Mouse (Mus musculus): ENCODE data around the gene P2ry1. TPM values are rescaled to one million over a fixed set of nuclear protein-coding genes. Genes with fewer than 3 reads are reported as not detected.

P2ry1 gene
- polyA plus RNA-seq, 1 experiment from 2014 or later, result 13.0 TPM

- Histone ChIP-seq H3K36me3 (ENCODE audit: control insufficient read depth, insufficient read depth, low read length) (no peaks in the 10 kb centered on the region), H3K4me1 (replicated peaks; ENCODE audit: control insufficient read depth, insufficient read depth, low read length) (peaks cover 5% of the 10 kb centered on the region; the same call in 1 of the 2 replicates), H3K27me3 (replicated peaks; ENCODE audit: control insufficient read depth, insufficient read depth, low read length) (0 out of 2 replicates have a peak, but pooled peaks cover 3% of the 10 kb centered on the region), H3K27ac (ENCODE audit: low read depth) (no peak overlapping the region), H3K9ac (ENCODE audit: low read length) (no peak overlapping the region), H3K4me2 (ENCODE audit: low read length) (no peak overlapping the region), H3K4me3 (ENCODE audit: low read depth, low read length) (no peak overlapping the region), H3K9me3 (ENCODE audit: control insufficient read depth, low read length) (no peaks in the 10 kb centered on the region)
- ATAC-seq (replicated peaks; ENCODE audit: low FRiP score, low TSS enrichment, low read depth), result no peak
- no peak for DNase-seq (ENCODE audit: low spot score)
Observed at GRCm38 (mm10) chr3:60999715-61000114, 2.9 kb upstream of the P2ry1 start.

- WGBS, result 72% methylated on average over 4 of the region's 4 CpGs
- ATAC-seq (replicated peaks; ENCODE audit: low FRiP score, low TSS enrichment, low read depth), result no peak
- no peak for DNase-seq (ENCODE audit: low spot score)
- Histone ChIP-seq H3K4me3 (ENCODE audit: low read depth, low read length) (no peak overlapping the region), H3K27ac (ENCODE audit: low read depth) (no peak overlapping the region), H3K36me3 (ENCODE audit: control insufficient read depth, insufficient read depth, low read length) (no peaks in the 10 kb centered on the region), H3K9ac (ENCODE audit: low read length) (no peak overlapping the region), H3K4me2 (ENCODE audit: low read length) (no peak overlapping the region), H3K4me1 (replicated peaks; ENCODE audit: control insufficient read depth, insufficient read depth, low read length) (peaks cover 5% of the 10 kb centered on the region; the same call in 1 of the 2 replicates), H3K9me3 (ENCODE audit: control insufficient read depth, low read length) (no peaks in the 10 kb centered on the region), H3K27me3 (replicated peaks; ENCODE audit: control insufficient read depth, insufficient read depth, low read length) (0 out of 2 replicates have a peak, but pooled peaks cover 3% of the 10 kb centered on the region)
Observed at GRCm38 (mm10) chr3:61000747-61001146, 1.8 kb upstream of the P2ry1 start.

- peaks cover 5% of the 10 kb centered on the region; the same call in 1 of the 2 replicates for H3K4me1 ChIP-seq (replicated peaks; ENCODE audit: control insufficient read depth, insufficient read depth, low read length)
- 0 out of 2 replicates have a peak, but pooled peaks cover 3% of the 10 kb centered on the region for H3K27me3 ChIP-seq (replicated peaks; ENCODE audit: control insufficient read depth, insufficient read depth, low read length)
- WGBS, result 2% methylated on average over 20 of the region's 20 CpGs
- H3K27ac ChIP-seq (ENCODE audit: low read depth), result peak overlapping the region; percentile 62; the same call in 1 of the 2 replicates
- no peaks in the 10 kb centered on the region for H3K36me3 ChIP-seq (ENCODE audit: control insufficient read depth, insufficient read depth, low read length)
- H3K4me3 ChIP-seq (ENCODE audit: low read depth, low read length), result peak overlapping the region; percentile 95
- H3K9me3 ChIP-seq (ENCODE audit: control insufficient read depth, low read length), result no peaks in the 10 kb centered on the region
- peak overlapping the region; percentile 52 for H3K9ac ChIP-seq (ENCODE audit: low read length)
- ATAC-seq (replicated peaks; ENCODE audit: low FRiP score, low TSS enrichment, low read depth), result peak; percentile 56; the same call in 1 of the 2 replicates
- no peak for DNase-seq (ENCODE audit: low spot score)
- peak overlapping the region; percentile 64 for H3K4me2 ChIP-seq (ENCODE audit: low read length)
Observed at GRCm38 (mm10) chr3:61001852-61002586, 576 bp upstream of the P2ry1 start.

- 77% methylated on average over 1 of the region's 1 CpGs for WGBS
- H3K9me3 ChIP-seq (ENCODE audit: control insufficient read depth, low read length), result no peaks in the 10 kb centered on the region
- no peak overlapping the region for H3K27ac ChIP-seq (ENCODE audit: low read depth)
- H3K4me3 ChIP-seq (ENCODE audit: low read depth, low read length), result peak overlapping the region; percentile 95
- ATAC-seq (replicated peaks; ENCODE audit: low FRiP score, low TSS enrichment, low read depth) (no peak), DNase-seq (ENCODE audit: low spot score) (no peak)
- 0 out of 2 replicates have a peak, but pooled peaks cover 3% of the 10 kb centered on the region for H3K27me3 ChIP-seq (replicated peaks; ENCODE audit: control insufficient read depth, insufficient read depth, low read length)
- H3K9ac ChIP-seq (ENCODE audit: low read length), result no peak overlapping the region
- H3K36me3 ChIP-seq (ENCODE audit: control insufficient read depth, insufficient read depth, low read length), result 0 out of 2 replicates have a peak, but pooled peaks cover 3% of the 10 kb centered on the region
- H3K4me2 ChIP-seq (ENCODE audit: low read length), result peak overlapping the region; percentile 64
- peaks cover 5% of the 10 kb centered on the region; the same call in 1 of the 2 replicates for H3K4me1 ChIP-seq (replicated peaks; ENCODE audit: control insufficient read depth, insufficient read depth, low read length)
Observed at GRCm38 (mm10) chr3:61004611-61005010, 2.0 kb downstream of the P2ry1 start.

GRCm38 (mm10) chr3:61011660-61012059 lies 9.1 kb downstream of the P2ry1 start:
- H3K9ac ChIP-seq (ENCODE audit: low read length), result no peak overlapping the region
- H3K9me3 ChIP-seq (ENCODE audit: control insufficient read depth, low read length), result no peaks in the 10 kb centered on the region
- H3K27ac ChIP-seq (ENCODE audit: low read depth), result no peak overlapping the region
- ATAC-seq (replicated peaks; ENCODE audit: low FRiP score, low TSS enrichment, low read depth) (no peak), DNase-seq (ENCODE audit: low spot score) (no peak)
- 35% methylated on average over 5 of the region's 5 CpGs for WGBS
- 0 out of 2 replicates have a peak, but pooled peaks cover 4% of the 10 kb centered on the region for H3K4me1 ChIP-seq (replicated peaks; ENCODE audit: control insufficient read depth, insufficient read depth, low read length)
- no peaks in the 10 kb centered on the region for H3K27me3 ChIP-seq (replicated peaks; ENCODE audit: control insufficient read depth, insufficient read depth, low read length)
- H3K4me2 ChIP-seq (ENCODE audit: low read length), result no peak overlapping the region
- 0 out of 2 replicates have a peak, but pooled peaks cover 3% of the 10 kb centered on the region for H3K36me3 ChIP-seq (ENCODE audit: control insufficient read depth, insufficient read depth, low read length)
- H3K4me3 ChIP-seq (ENCODE audit: low read depth, low read length), result no peak overlapping the region

- Histone ChIP-seq H3K4me2 (ENCODE audit: low read length) (no peak overlapping the region), H3K27me3 (replicated peaks; ENCODE audit: control insufficient read depth, insufficient read depth, low read length) (no peaks in the 10 kb centered on the region), H3K9ac (ENCODE audit: low read length) (no peak overlapping the region), H3K4me1 (replicated peaks; ENCODE audit: control insufficient read depth, insufficient read depth, low read length) (0 out of 2 replicates have a peak, but pooled peaks cover 4% of the 10 kb centered on the region), H3K4me3 (ENCODE audit: low read depth, low read length) (no peak overlapping the region), H3K36me3 (ENCODE audit: control insufficient read depth, insufficient read depth, low read length) (0 out of 2 replicates have a peak, but pooled peaks cover 3% of the 10 kb centered on the region), H3K9me3 (ENCODE audit: control insufficient read depth, low read length) (no peaks in the 10 kb centered on the region), H3K27ac (ENCODE audit: low read depth) (no peak overlapping the region)
- ATAC-seq (replicated peaks; ENCODE audit: low FRiP score, low TSS enrichment, low read depth) (no peak), DNase-seq (ENCODE audit: low spot score) (no peak)
Observed at GRCm38 (mm10) chr3:61012550-61012949, 10.0 kb downstream of the P2ry1 start.

GRCm38 (mm10) chr3:61016733-61017132 lies 14.1 kb downstream of the P2ry1 start:
- 0 out of 2 replicates have a peak, but pooled peaks cover 1% of the 10 kb centered on the region for H3K4me1 ChIP-seq (replicated peaks; ENCODE audit: control insufficient read depth, insufficient read depth, low read length)

GRCm38 (mm10) chr3:61032100-61032499 lies 29.5 kb downstream of the P2ry1 start:
- ATAC-seq (replicated peaks; ENCODE audit: low FRiP score, low TSS enrichment, low read depth), result no peak

More at GRCm38 (mm10) chr3:61016733-61017132, 14.1 kb downstream of the P2ry1 start:
- ATAC-seq (replicated peaks; ENCODE audit: low FRiP score, low TSS enrichment, low read depth) (no peak), DNase-seq (ENCODE audit: low spot score) (no peak)
- no peak overlapping the region for H3K4me3 ChIP-seq (ENCODE audit: low read depth, low read length)
- H3K9ac ChIP-seq (ENCODE audit: low read length), result no peak overlapping the region
- H3K27me3 ChIP-seq (replicated peaks; ENCODE audit: control insufficient read depth, insufficient read depth, low read length), result no peaks in the 10 kb centered on the region
- 94% methylated on average over 2 of the region's 2 CpGs for WGBS
- H3K4me2 ChIP-seq (ENCODE audit: low read length), result no peak overlapping the region
- H3K36me3 ChIP-seq (ENCODE audit: control insufficient read depth, insufficient read depth, low read length), result no peaks in the 10 kb centered on the region
- no peak overlapping the region for H3K27ac ChIP-seq (ENCODE audit: low read depth)
- no peaks in the 10 kb centered on the region for H3K9me3 ChIP-seq (ENCODE audit: control insufficient read depth, low read length)

More at GRCm38 (mm10) chr3:61032100-61032499, 29.5 kb downstream of the P2ry1 start:
- H3K27ac ChIP-seq (ENCODE audit: low read depth), result no peak overlapping the region
- DNase-seq (ENCODE audit: low spot score), result no peak
- no peak overlapping the region for H3K4me2 ChIP-seq (ENCODE audit: low read length)
- no peak overlapping the region for H3K9ac ChIP-seq (ENCODE audit: low read length)
- H3K4me3 ChIP-seq (ENCODE audit: low read depth, low read length), result no peak overlapping the region
- no peaks in the 10 kb centered on the region for H3K27me3 ChIP-seq (replicated peaks; ENCODE audit: control insufficient read depth, insufficient read depth, low read length)
- H3K4me1 ChIP-seq (replicated peaks; ENCODE audit: control insufficient read depth, insufficient read depth, low read length), result no peaks in the 10 kb centered on the region
- 76% methylated on average over 4 of the region's 4 CpGs for WGBS
- H3K36me3 ChIP-seq (ENCODE audit: control insufficient read depth, insufficient read depth, low read length), result no peaks in the 10 kb centered on the region
- H3K9me3 ChIP-seq (ENCODE audit: control insufficient read depth, low read length), result no peaks in the 10 kb centered on the region
